Mouse (Mus musculus) layer of hippocampus, adult 18-20 months (tissue): ENCODE results near the gene Scnn1b. TPM values are rescaled to one million over a fixed set of nuclear protein-coding genes. Genes with fewer than 3 reads are reported as not detected.

Experiments used
- DNase-seq, 2 experiments: peaks; one replicate each; pipeline ENCODE4 v3.0.0; 2022; ENCODE audit warnings: low spot score in 2 of 2
- total RNA-seq, 2 experiments: library from RNA; stranded (reverse); gene quantifications; 2 replicates each; pipeline ENCODE4 v1.2.3; 2021

The Scnn1b gene
- total RNA-seq, 2 experiments from 2014 or later = not detected

- no peak for DNase-seq
Measured at GRCm38 (mm10) chr7:121912250-121912649, 47.4 kb downstream of the Scnn1b start.

GRCm38 (mm10) chr7:121913944-121914343 lies 49.1 kb downstream of the Scnn1b start:
- no peak for DNase-seq

GRCm38 (mm10) chr7:121924361-121924760 lies 59.5 kb downstream of the Scnn1b start:
- DNase-seq = no peak

GRCm38 (mm10) chr7:121927882-121928281 lies 63.0 kb downstream of the Scnn1b start:
- DNase-seq = no peak

- DNase-seq = no peak
Measured at GRCm38 (mm10) chr7:121931246-121931645, 66.4 kb downstream of the Scnn1b start.

GRCm38 (mm10) chr7:121933675-121934074 lies 68.8 kb downstream of the Scnn1b start:
- no peak for DNase-seq

GRCm38 (mm10) chr7:121934346-121934745 lies 69.5 kb downstream of the Scnn1b start:
- DNase-seq = no peak

GRCm38 (mm10) chr7:121935906-121936794 lies 71.3 kb downstream of the Scnn1b start:
- DNase-seq = no peak

GRCm38 (mm10) chr7:121936861-121937630 lies 72.2 kb downstream of the Scnn1b start:
- DNase-seq = peak in 1 of 2 experiments; percentile 35

GRCm38 (mm10) chr7:121938124-121938891 lies 73.5 kb downstream of the Scnn1b start:
- peak in 1 of 2 experiments; percentile 33 for DNase-seq

- DNase-seq = no peak
Measured at GRCm38 (mm10) chr7:121939244-121939643, 74.4 kb downstream of the Scnn1b start.

- peak; percentile 83 to 94 for DNase-seq
Measured at GRCm38 (mm10) chr7:121939729-121940128, 74.9 kb downstream of the Scnn1b start.

- no peak for DNase-seq
Measured at GRCm38 (mm10) chr7:121941016-121941415, 76.2 kb downstream of the Scnn1b start.

- DNase-seq = no peak
Measured at GRCm38 (mm10) chr7:121941640-121942039, 76.8 kb downstream of the Scnn1b start.

GRCm38 (mm10) chr7:121942371-121942770 lies 77.5 kb downstream of the Scnn1b start:
- DNase-seq = no peak

GRCm38 (mm10) chr7:121946196-121946595 lies 81.4 kb downstream of the Scnn1b start:
- no peak for DNase-seq

GRCm38 (mm10) chr7:121947513-121947912 lies 82.7 kb downstream of the Scnn1b start:
- DNase-seq = no peak

- DNase-seq = no peak
Measured at GRCm38 (mm10) chr7:121954891-121955669, 90.2 kb downstream of the Scnn1b start.

- DNase-seq = no peak
Measured at GRCm38 (mm10) chr7:121955802-121956201, 91.0 kb downstream of the Scnn1b start.

- no peak for DNase-seq
Measured at GRCm38 (mm10) chr7:121961913-121962570, 97.2 kb downstream of the Scnn1b start.
